Mouse (Mus musculus) intestine, embryonic 14.5 days (tissue): ENCODE data around the gene Arcn1. TPM values are rescaled to one million over a fixed set of nuclear protein-coding genes. Genes with fewer than 3 reads are reported as not detected.

Source experiments
- ATAC-seq: fragments of 200-750 bp; cut with Nextera tagmentation; replicated peaks from 2 replicates; pipeline ENCODE4 v1.8.0; 2017; ENCODE audit warnings: low read depth, moderate number of reproducible peaks, moderate TSS enrichment, moderate library complexity; ENCODE audit not compliant: low FRiP score, low TSS enrichment
- DNase-seq: peaks from one replicate; pipeline ENCODE4 v3.0.0-alpha.2; 2018; ENCODE audit warnings: low spot score
- H3K27ac ChIP-seq: fragments of 300-500 bp; sonication (generic); 2 replicates; pipeline ENCODE4 v1.5.1; 2014; ENCODE audit warnings: low read depth, mild to moderate bottlenecking, control low read depth
- H3K27me3 ChIP-seq: fragments of 300-500 bp; sonication (generic); replicated peaks from 2 replicates; pipeline ENCODE4 v1.6.1; 2014; ENCODE audit warnings: low read length, control low read depth; ENCODE audit not compliant: control insufficient read depth, insufficient read depth
- H3K36me3 ChIP-seq: fragments of 300-500 bp; sonication (generic); 2 replicates; pipeline ENCODE4 v1.6.1; 2014; ENCODE audit warnings: low read length, control low read depth; ENCODE audit not compliant: control insufficient read depth, insufficient read depth
- H3K4me1 ChIP-seq: fragments of 300-500 bp; sonication (generic); replicated peaks from 2 replicates; pipeline ENCODE4 v1.6.1; 2014; ENCODE audit warnings: low read length, control low read depth, mixed read lengths; ENCODE audit not compliant: control insufficient read depth, insufficient read depth
- H3K4me2 ChIP-seq: fragments of 300-500 bp; sonication (generic); 2 replicates; pipeline ENCODE4 v1.6.1; 2014; ENCODE audit warnings: low read length
- H3K4me3 ChIP-seq: fragments of 300-500 bp; sonication (generic); 2 replicates; pipeline ENCODE4 v1.5.1; 2014; ENCODE audit warnings: low read depth, low read length, control low read depth, mixed read lengths
- H3K9ac ChIP-seq: fragments of 300-500 bp; sonication (generic); 2 replicates; pipeline ENCODE4 v1.6.1; 2014; ENCODE audit warnings: mild to moderate bottlenecking, low read length
- H3K9me3 ChIP-seq: fragments of 300-500 bp; sonication (generic); 2 replicates; pipeline ENCODE4 v1.6.1; 2016; ENCODE audit warnings: low read length, control low read depth; ENCODE audit not compliant: control insufficient read depth
- WGBS: fragments of 180-500 bp; shearing (Covaris S2); extraction: QIAGEN DNeasy Blood & Tissue Kit; methylation state at CpG from one replicate; pipeline ENCODE4 v1.1.7; 2014; 5-methylcytosine and 5-hydroxymethylcytosine counted together
- polyA plus RNA-seq: library from polyadenylated mRNA; unstranded; fragments of >200 nt; fragmentation: Nextera tagmentation; extraction: Ambion mirVana; gene quantifications from 2 replicates; pipeline ENCODE4 v1.2.1, GENCODE M21; 2014

The Arcn1 gene
- polyA plus RNA-seq = 188 and 192 TPM in 2 replicates

DNA sequence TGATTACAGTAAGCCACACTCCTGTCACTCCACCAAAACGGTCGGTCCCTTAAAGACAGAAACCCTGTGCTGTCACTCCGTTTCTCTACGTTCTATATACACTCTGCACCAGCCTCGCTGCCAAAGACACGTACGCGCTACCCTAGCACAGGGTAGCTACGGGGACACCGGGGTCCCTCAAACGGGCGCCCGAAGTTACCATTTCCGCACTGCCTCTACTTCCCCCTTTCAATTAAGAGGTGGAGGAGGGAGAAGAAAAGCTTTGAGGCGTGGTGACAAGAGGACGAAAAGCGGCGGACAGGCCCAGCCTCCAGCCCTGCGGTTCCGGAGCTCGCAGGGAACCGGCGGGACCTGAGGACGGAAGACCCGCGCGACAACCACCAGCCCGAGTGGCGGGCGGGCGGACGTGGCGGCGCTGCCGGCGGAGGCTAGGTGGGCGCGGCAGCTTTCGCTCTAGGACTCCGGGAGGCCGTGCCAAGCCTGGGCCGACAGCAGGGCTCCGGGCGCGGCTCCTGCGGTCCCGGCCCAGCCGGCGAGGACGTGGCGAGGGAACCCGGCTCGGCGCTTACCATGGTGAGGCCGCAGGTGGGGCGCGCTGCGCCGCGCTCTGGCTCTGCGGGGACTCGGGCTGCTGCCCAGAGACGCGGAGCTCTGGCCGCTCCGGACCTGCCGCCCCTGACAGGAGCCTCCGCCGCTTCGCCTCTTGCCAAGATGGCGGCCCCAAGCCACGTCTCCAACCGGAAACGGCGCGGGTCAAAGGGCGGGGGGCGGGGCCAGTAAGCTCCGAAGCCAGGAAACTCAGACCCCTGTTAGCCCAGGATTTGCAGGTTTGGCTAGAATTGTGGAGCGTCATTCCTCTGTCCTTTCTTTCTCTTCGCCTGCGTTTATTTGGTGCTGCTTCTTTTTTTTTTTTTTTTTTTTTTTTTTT is at the start of gene Arcn1, which contains the start of gene Ift46:
Gene Arcn1, minus strand, starts transcription at position 745 of the 928 bp plus-strand sequence.
Gene Ift46, plus strand, starts transcription at position 808 of the 928 bp plus-strand sequence.
- Histone ChIP-seq H3K4me1 (peaks cover 25% of the 10 kb centered on the region), H3K27ac (peak within 1 kb of the TSS; percentile 89), H3K9ac (peak within 1 kb of the TSS; percentile 95), H3K9me3 (no peaks in the 10 kb centered on the region), H3K4me2 (peak within 1 kb of the TSS; percentile 64), H3K4me3 (peak within 1 kb of the TSS; percentile 82), H3K27me3 (no peaks in the 10 kb centered on the region), H3K36me3 (no peaks in the 10 kb centered on the region)
- peak; percentile 87 for ATAC-seq
- DNase-seq = peak; percentile 90
- under 1% methylated on average over 71 of the region's 82 CpGs for WGBS

DNA sequence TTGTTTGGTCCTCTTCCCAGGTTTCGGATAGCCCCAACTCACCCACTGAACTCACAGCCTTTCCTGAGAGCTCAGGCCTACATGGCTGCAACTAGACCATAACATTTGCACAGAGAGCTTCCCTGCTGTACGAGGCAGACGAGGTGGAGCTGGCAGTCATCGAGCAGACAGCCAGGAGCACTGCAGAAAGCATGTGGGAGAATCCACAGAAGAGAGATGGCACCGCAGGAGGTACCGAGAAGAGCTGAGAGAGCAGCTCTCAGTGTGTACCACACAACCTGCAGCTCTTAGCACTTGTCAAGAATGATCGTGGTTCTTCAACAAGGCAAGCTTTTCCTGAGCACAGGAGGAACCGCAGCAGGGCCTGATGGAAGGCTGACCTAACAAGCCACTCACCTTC is 46.5 kb upstream of the Arcn1 start:
- ATAC-seq (no peak), DNase-seq (no peak)
- no peak overlapping the region for H3K27ac ChIP-seq
- H3K36me3 ChIP-seq = peaks cover 100% of the 10 kb centered on the region
- 92% methylated on average over 8 of the region's 8 CpGs for whole genome bisulfite sequencing
- no peak overlapping the region for H3K4me3 ChIP-seq
- H3K9me3 ChIP-seq = no peaks in the 10 kb centered on the region
- H3K4me1 ChIP-seq = no peaks in the 10 kb centered on the region
- H3K9ac ChIP-seq = no peak overlapping the region
- no peaks in the 10 kb centered on the region for H3K27me3 ChIP-seq
- H3K4me2 ChIP-seq = no peak overlapping the region

DNA sequence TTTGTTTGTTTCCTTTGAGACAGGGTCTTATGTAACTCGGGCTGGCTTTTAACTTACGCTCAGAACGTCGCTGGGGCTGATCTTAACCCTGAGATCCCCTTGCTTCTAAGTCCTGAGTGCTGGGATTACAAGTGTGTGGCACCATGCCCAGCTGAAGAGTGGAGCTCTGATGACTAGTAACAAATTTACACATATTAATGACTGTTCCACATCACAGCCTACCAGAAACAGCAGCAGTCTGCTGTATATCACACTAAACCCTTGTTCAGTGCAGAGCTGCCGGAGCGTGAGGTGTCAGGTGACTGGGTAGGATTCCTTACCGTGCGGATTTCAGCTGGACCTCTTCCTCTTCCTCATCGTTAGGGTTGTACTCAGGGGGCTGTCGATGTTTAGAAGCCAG is 42.7 kb upstream of the Arcn1 start:
- WGBS = 90% methylated on average over 10 of the region's 10 CpGs
- Histone ChIP-seq H3K27ac (no peak overlapping the region), H3K36me3 (peaks cover 99% of the 10 kb centered on the region), H3K4me3 (no peak overlapping the region), H3K27me3 (no peaks in the 10 kb centered on the region), H3K4me2 (no peak overlapping the region), H3K4me1 (no peaks in the 10 kb centered on the region), H3K9me3 (no peaks in the 10 kb centered on the region), H3K9ac (no peak overlapping the region)
- DNase-seq (no peak), ATAC-seq (no peak)

DNA sequence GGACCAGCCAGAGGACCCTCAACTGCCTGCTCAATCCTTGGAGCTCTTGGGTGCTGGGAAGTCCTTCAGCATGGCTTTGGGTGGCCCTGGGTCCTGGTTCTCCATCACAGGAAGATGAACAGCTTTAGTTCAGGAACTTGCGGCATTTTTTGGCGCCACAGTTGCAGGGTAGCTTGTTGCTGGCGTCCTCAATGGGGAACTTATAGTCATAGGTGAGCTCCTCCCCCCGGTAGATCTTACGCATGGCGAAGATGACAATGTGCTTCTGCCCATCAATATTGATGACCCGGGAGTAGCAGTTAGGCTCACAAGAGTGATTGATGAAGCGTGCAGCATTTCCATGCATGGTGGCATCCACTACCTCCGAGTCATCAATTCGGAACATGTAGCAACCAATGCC is 40.1 kb upstream of the Arcn1 start:
- Histone ChIP-seq H3K4me1 (no peaks in the 10 kb centered on the region), H3K9me3 (no peaks in the 10 kb centered on the region), H3K4me3 (no peak overlapping the region), H3K9ac (no peak overlapping the region), H3K36me3 (peaks cover 82% of the 10 kb centered on the region), H3K4me2 (no peak overlapping the region), H3K27me3 (no peaks in the 10 kb centered on the region), H3K27ac (no peak overlapping the region)
- ATAC-seq (no peak), DNase-seq (no peak)
- 95% methylated on average over 10 of the region's 10 CpGs for WGBS

DNA sequence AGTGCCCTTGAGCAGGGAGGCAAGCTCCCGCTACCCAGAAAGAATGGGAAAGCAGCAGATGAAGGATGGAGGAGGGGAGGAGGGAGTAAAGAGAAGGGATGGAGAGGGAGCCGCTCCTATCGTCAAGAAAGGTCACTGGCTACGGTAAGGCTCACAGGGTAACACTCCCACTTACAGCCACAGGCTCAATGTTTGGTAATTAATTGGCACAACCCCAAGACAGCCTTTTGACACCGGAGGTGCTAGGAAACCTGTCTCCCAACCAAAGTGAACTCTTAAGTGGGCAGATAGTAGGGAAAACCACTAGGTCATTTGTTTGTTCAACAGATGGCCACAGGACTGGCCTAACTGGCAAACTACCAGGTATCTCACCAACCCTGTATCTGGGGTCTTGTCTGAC is 39.5 kb upstream of the Arcn1 start:
- H3K4me1 ChIP-seq = no peaks in the 10 kb centered on the region
- peaks cover 76% of the 10 kb centered on the region for H3K36me3 ChIP-seq
- H3K9ac ChIP-seq = no peak overlapping the region
- H3K27me3 ChIP-seq = no peaks in the 10 kb centered on the region
- DNase-seq (no peak), ATAC-seq (no peak)
- no peaks in the 10 kb centered on the region for H3K9me3 ChIP-seq
- H3K4me2 ChIP-seq = no peak overlapping the region
- 75% methylated on average over 5 of the region's 5 CpGs for WGBS
- H3K4me3 ChIP-seq = no peak overlapping the region
- H3K27ac ChIP-seq = no peak overlapping the region

DNA sequence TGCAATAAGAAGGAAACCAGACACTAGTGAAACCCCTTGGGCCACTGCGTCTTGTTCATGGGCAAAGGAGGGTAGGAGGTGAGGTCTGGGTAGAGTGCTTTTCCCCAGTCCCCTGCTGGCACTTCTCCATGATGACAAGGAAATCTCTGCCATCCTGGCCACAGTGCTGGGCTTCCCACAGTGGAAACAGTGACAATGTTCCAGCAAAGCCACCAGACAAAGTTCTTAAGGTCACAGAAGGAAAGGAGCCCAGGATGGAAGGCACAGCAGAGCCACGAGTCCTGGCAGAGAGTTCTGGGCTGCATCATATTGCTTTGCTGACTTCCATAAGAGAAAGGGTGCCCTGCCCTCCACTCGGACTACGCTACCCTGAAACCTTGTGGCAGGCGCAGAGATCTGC is 37.9 kb upstream of the Arcn1 start:
- Histone ChIP-seq H3K9me3 (no peaks in the 10 kb centered on the region), H3K4me1 (no peaks in the 10 kb centered on the region), H3K4me2 (no peak overlapping the region), H3K27ac (no peak overlapping the region), H3K27me3 (no peaks in the 10 kb centered on the region; the same call in 1 of the 2 replicates), H3K9ac (no peak overlapping the region), H3K36me3 (peaks cover 60% of the 10 kb centered on the region), H3K4me3 (no peak overlapping the region)
- ATAC-seq (no peak), DNase-seq (no peak)
- WGBS = 89% methylated on average over 5 of the region's 5 CpGs

DNA sequence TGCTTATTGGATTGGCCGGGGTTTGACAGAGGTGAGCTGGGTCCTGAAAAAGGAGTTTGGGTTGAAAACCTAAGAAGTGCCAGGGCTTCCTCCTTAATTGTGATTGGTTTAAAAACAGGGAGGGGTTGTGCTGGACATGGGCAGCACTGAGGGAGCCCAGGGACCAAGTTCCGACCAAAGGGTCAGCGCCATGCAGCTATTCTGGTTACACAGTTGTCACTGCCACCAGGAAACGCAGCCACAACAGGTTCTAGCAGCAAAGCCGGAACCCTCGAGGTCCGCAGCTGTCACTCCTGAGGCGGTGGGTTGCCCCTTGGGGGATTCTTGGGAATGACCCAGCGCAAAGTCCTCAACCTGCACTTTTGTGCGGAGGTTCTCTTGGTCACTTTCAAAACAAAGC is 37.0 kb upstream of the Arcn1 start:
- DNase-seq (no peak), ATAC-seq (no peak)
- Histone ChIP-seq H3K9me3 (no peaks in the 10 kb centered on the region), H3K27me3 (peaks cover 2% of the 10 kb centered on the region; the same call in 1 of the 2 replicates), H3K4me1 (peaks cover 3% of the 10 kb centered on the region), H3K36me3 (peaks cover 51% of the 10 kb centered on the region), H3K4me3 (no peak overlapping the region), H3K27ac (no peak overlapping the region), H3K9ac (no peak overlapping the region), H3K4me2 (no peak overlapping the region)
- 88% methylated on average over 10 of the region's 10 CpGs for WGBS

DNA sequence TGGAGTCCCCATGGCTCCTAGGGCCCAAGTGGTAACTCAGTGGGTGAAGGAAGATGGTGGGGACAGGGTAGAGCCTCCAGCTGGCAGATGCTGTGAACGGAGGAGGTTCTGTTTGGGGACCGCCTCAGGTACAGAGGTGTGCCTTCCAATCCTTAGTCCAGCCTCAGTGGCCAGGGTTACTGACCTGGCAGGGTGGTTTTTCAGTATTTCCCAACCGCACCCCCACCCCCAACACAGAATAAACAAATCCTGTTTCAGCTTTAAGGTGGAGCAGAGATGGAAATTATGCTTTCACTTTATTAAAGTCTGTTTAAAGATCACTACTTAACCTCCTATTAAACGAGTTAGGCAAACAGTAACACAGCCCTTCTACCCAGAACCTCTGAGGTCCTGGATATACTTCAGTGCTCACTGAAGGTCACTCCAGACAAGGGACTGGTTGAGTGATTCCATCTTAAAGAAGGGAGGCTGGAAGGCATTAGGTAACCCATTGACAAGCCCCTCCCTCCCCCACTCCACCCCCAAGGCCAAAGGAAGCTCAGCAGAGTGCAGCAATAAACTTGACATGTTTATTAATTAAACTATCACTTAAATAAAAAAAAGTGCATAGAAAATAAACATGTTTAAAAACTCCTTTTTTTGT is 35.3 kb upstream of the Arcn1 start, which contains the start of gene Ttc36:
Gene Ttc36, minus strand, starts transcription at position 265 of the 643 bp plus-strand sequence.
- Histone ChIP-seq H3K4me2 (no peak within 1 kb of the TSS), H3K27ac (no peak within 1 kb of the TSS), H3K36me3 (peaks cover 34% of the 10 kb centered on the region), H3K27me3 (peaks cover 5% of the 10 kb centered on the region; the same call in 1 of the 2 replicates), H3K4me1 (peaks cover 5% of the 10 kb centered on the region), H3K9me3 (no peaks in the 10 kb centered on the region), H3K4me3 (no peak within 1 kb of the TSS), H3K9ac (no peak within 1 kb of the TSS)
- WGBS = 58% methylated on average over 4 of the region's 4 CpGs
- DNase-seq = no peak
- ATAC-seq = no peak
